Mouse (Mus musculus) left cerebral cortex, postnatal 14 days (tissue): ENCODE results near the gene Cadm2. TPM values are rescaled to one million over a fixed set of nuclear protein-coding genes. Genes with fewer than 3 reads are reported as not detected.

ENCODE experiments used
- DNase-seq, 2 experiments: peaks; one replicate each; pipeline ENCODE4 v3.0.0; 2021 to 2022; ENCODE audit warnings: low spot score in 2 of 2, mixed read lengths in 1 of 2
- intact Hi-C: fragments of 180-260 bp; cut with DNase I; formaldehyde crosslinking; loops from one replicate; pipeline ENCODE4 v1.15.1; 2025
- total RNA-seq, 2 experiments: library from RNA; stranded (reverse); gene quantifications; 2 replicates each; pipeline ENCODE4 v1.2.3; 2021

Gene Cadm2
- total RNA-seq, 2 experiments from 2014 or later: 306 to 358 TPM

DNA sequence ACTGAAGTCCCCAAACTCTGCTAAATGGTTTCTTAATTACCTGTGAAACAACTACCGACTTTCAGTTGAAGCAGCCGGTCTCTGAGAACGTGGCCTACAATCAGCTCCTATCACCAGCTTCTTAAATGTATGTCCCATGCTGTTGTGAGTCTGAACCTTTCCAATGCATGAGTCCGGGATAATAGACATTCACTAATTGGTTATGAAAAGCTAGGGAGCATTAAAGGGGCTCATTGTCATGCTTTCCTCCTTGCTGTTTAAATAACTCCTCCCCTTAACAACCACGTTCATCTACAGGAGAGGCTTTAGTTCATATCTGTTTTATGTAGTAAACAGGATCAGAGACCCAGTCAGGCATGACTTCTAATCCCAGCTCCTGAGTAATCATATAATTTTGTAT lies 1008.1 kb downstream of the Cadm2 start:
- no peak for DNase-seq

More for the DNA sequence above, 1008.1 kb downstream of the Cadm2 start:
- intact Hi-C loops: no loop called here
